In the genomic region with DNA sequence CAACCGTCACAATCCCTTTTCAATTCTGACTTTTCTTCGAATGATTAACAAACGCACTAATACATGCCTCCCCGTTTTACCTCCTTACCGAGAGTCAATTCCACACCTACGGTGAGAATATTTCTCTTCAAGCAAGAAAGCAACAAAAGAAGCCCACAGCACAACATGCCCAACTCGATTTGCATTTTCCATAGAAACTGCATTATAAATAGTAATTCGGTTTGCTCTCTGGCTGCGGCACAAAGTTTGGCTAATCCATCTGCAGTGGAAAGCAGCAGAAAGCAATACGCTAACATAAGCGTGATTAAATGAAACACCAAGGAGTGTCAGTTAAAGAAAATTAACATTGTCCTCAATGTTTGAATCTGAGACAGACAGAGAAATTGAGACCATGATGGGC, we compare ENCODE assay signal across 22 mouse cellular contexts.
DNase-seq lines count a peak whose midpoint lies in the region; ATAC-seq lines count a peak whose summit lies in the region.
"Had no signal": no experiment of that assay in that cellular context is flagged by ENCODE, and none has a peak within 500 bp of the region (broad histone marks: within the 10 kb centered on the region; RNA-seq: fewer than 3 reads in every experiment).

No protein-coding gene starts in this region.

- ATAC-seq in forebrain, embryonic 13.5 days: no peak
- no peak for ATAC-seq in forebrain, embryonic 11.5 days (replicated peaks; ENCODE audit: low FRiP score)
- ATAC-seq: hindbrain, postnatal 0 days; intestine, postnatal 0 days; Patski had no signal

- H3K27ac ChIP-seq in forebrain, embryonic 13.5 days: peak overlapping the region; percentile 35; the same call in 1 of the 2 replicates
- H3K27ac ChIP-seq in forebrain, embryonic 11.5 days (ENCODE audit: low read depth, low read length): no peak overlapping the region
- H3K27ac ChIP-seq: embryonic facial prominence, embryonic 13.5 days; heart, embryonic 10.5 days; hindbrain, postnatal 0 days; kidney, embryonic 15.5 days; limb, embryonic 13.5 days; liver, embryonic 14.5 days; lung, embryonic 15.5 days; macrophage had no signal

- H3K4me3 ChIP-seq in forebrain, embryonic 13.5 days: no peak overlapping the region
- H3K4me3 ChIP-seq in forebrain, embryonic 11.5 days (ENCODE audit: low read depth, low read length): no peak overlapping the region
- H3K4me3 ChIP-seq: embryonic facial prominence, embryonic 13.5 days; heart, embryonic 10.5 days; kidney, embryonic 15.5 days; limb, embryonic 13.5 days; lung, embryonic 15.5 days had no signal

- H3K27me3 ChIP-seq in forebrain, embryonic 13.5 days: no peaks in the 10 kb centered on the region
- no peaks in the 10 kb centered on the region for H3K27me3 ChIP-seq in forebrain, embryonic 11.5 days (ENCODE audit: control insufficient read depth, insufficient read depth, low read length)
- H3K27me3 ChIP-seq: embryonic facial prominence, embryonic 13.5 days; kidney, embryonic 15.5 days; limb, embryonic 13.5 days; lung, embryonic 15.5 days; Patski had no signal

- H3K9ac ChIP-seq in forebrain, embryonic 13.5 days: no peak overlapping the region
- H3K9ac ChIP-seq in forebrain, embryonic 11.5 days (ENCODE audit: low read length): no peak overlapping the region
- H3K9ac ChIP-seq: embryonic facial prominence, embryonic 13.5 days; kidney, embryonic 15.5 days; limb, embryonic 13.5 days; liver, embryonic 14.5 days; lung, embryonic 15.5 days had no signal

- H3K4me1 ChIP-seq in forebrain, embryonic 13.5 days: peaks cover 46% of the 10 kb centered on the region
- no peaks in the 10 kb centered on the region for H3K4me1 ChIP-seq in forebrain, embryonic 11.5 days (replicated peaks; ENCODE audit: control insufficient read depth, insufficient read depth, low read length)
- H3K4me1 ChIP-seq: lung, embryonic 15.5 days had no signal

- no peak for DNase-seq in forebrain, embryonic 11.5 days (ENCODE audit: low spot score)
- DNase-seq in layer of hippocampus, adult 11-12 months (ENCODE audit: low spot score): peak; percentile 43
- DNase-seq in layer of hippocampus, postnatal 10 days (ENCODE audit: low spot score in 2 of 2): no peak
- peak; percentile 31 for DNase-seq in right cerebral cortex, adult 18-20 months
- no peak for DNase-seq in right cerebral cortex, postnatal 14 days
- peak; percentile 25 for DNase-seq in right cerebral cortex, postnatal 4 days
- no peak for DNase-seq in MN1 (ENCODE audit: low spot score)
- DNase-seq: adrenal gland, adult 8-10 months; cerebellum, postnatal 10 days; gastrocnemius, postnatal 36 days; kidney, postnatal 4 days had no signal

- WGBS in forebrain, embryonic 13.5 days: 71% methylated on average over 11 of the region's 11 CpGs
- 90% methylated on average over 11 of the region's 11 CpGs for WGBS in forebrain, embryonic 11.5 days

- H3K36me3 ChIP-seq in forebrain, embryonic 13.5 days (ENCODE audit: poor library complexity, severe bottlenecking): 0 out of 2 replicates have a peak, but pooled peaks cover 2% of the 10 kb centered on the region
- no peaks in the 10 kb centered on the region for H3K36me3 ChIP-seq in forebrain, embryonic 11.5 days (ENCODE audit: control insufficient read depth, insufficient read depth, low read length)
- H3K36me3 ChIP-seq: embryonic facial prominence, embryonic 13.5 days; heart, embryonic 10.5 days; limb, embryonic 13.5 days; lung, embryonic 15.5 days had no signal

- H3K9me3 ChIP-seq in forebrain, embryonic 13.5 days (replicated peaks): no peaks in the 10 kb centered on the region
- H3K9me3 ChIP-seq in forebrain, embryonic 11.5 days (ENCODE audit: control insufficient read depth, low read length): no peaks in the 10 kb centered on the region
- H3K9me3 ChIP-seq: embryonic facial prominence, embryonic 13.5 days; heart, embryonic 10.5 days; kidney, embryonic 15.5 days; limb, embryonic 13.5 days; lung, embryonic 15.5 days had no signal

- no peak overlapping the region for H3K4me2 ChIP-seq in forebrain, embryonic 13.5 days
- no peak overlapping the region for H3K4me2 ChIP-seq in forebrain, embryonic 11.5 days (ENCODE audit: low read depth, low read length, severe bottlenecking)
- H3K4me2 ChIP-seq: embryonic facial prominence, embryonic 13.5 days; kidney, embryonic 15.5 days; limb, embryonic 13.5 days; lung, embryonic 15.5 days had no signal

Comparison
In these comparisons a context has a peak if more than half of its experiments do, and no peak if none do; other contexts are left out.
1. DNase-seq: peak in layer of hippocampus, adult 11-12 months (single experiment), right cerebral cortex, adult 18-20 months (single experiment) and right cerebral cortex, postnatal 4 days (single experiment); none in forebrain, embryonic 11.5 days (single experiment), layer of hippocampus, postnatal 10 days (0 of 2), right cerebral cortex, postnatal 14 days (single experiment) and MN1 (single experiment).